Mouse (Mus musculus) liver, embryonic 12.5 days (tissue): ENCODE measurements around the gene Irf2bp1. TPM values are rescaled to one million over a fixed set of nuclear protein-coding genes. Genes with fewer than 3 reads are reported as not detected.

ENCODE experiments used
- ATAC-seq: fragments of 200-750 bp; cut with Nextera tagmentation; 2 replicates; pipeline ENCODE4 v1.8.0; 2017; ENCODE audit warnings: moderate number of reproducible peaks, mild to moderate bottlenecking, moderate library complexity
- H3K27ac ChIP-seq: fragments of 300-500 bp; sonication (generic); 2 replicates; pipeline ENCODE4 v1.5.1; 2016; ENCODE audit warnings: mild to moderate bottlenecking
- H3K27me3 ChIP-seq: fragments of 300-500 bp; sonication (generic); replicated peaks from 2 replicates; pipeline ENCODE4 v1.6.1; 2016; ENCODE audit warnings: mild to moderate bottlenecking, moderate library complexity
- H3K36me3 ChIP-seq: fragments of 300-500 bp; sonication (generic); 2 replicates; pipeline ENCODE4 v1.6.1; 2016; ENCODE audit warnings: mild to moderate bottlenecking, moderate library complexity
- H3K4me1 ChIP-seq: fragments of 300-500 bp; sonication (generic); 2 replicates; pipeline ENCODE4 v1.6.1; 2016
- H3K4me2 ChIP-seq: fragments of 300-500 bp; sonication (generic); 2 replicates; pipeline ENCODE4 v1.6.1; 2016; ENCODE audit warnings: mild to moderate bottlenecking, moderate library complexity
- H3K4me3 ChIP-seq: fragments of 300-500 bp; sonication (generic); 2 replicates; pipeline ENCODE4 v1.5.1; 2016; ENCODE audit warnings: mild to moderate bottlenecking, moderate library complexity
- H3K9ac ChIP-seq: fragments of 300-500 bp; sonication (generic); 2 replicates; pipeline ENCODE4 v1.6.1; 2016; ENCODE audit warnings: mild to moderate bottlenecking, moderate library complexity
- H3K9me3 ChIP-seq: fragments of 300-500 bp; sonication (generic); replicated peaks from 2 replicates; pipeline ENCODE4 v1.6.1; 2016; ENCODE audit warnings: mild to moderate bottlenecking, moderate library complexity
- WGBS: fragments of 180-500 bp; shearing (Covaris S2); methylation state at CpG from one replicate; pipeline ENCODE4 v1.1.7; 2016; ENCODE audit not compliant: insufficient replicate concordance; 5-methylcytosine and 5-hydroxymethylcytosine counted together
- polyA plus RNA-seq: library from polyadenylated mRNA; unstranded; fragments of >200 nt; fragmentation: Nextera tagmentation; extraction: Ambion mirVana; gene quantifications from 2 replicates; pipeline ENCODE4 v1.2.1, GENCODE M21; 2016

Gene Irf2bp1
- polyA plus RNA-seq, 1 experiment from 2014 or later: 20.1 TPM

- Histone ChIP-seq H3K4me2 (no peak overlapping the region), H3K4me3 (no peak overlapping the region), H3K4me1 (no peaks in the 10 kb centered on the region), H3K27ac (no peak overlapping the region), H3K36me3 (peaks cover 100% of the 10 kb centered on the region), H3K27me3 (no peaks in the 10 kb centered on the region), H3K9me3 (no peaks in the 10 kb centered on the region), H3K9ac (no peak overlapping the region)
- WGBS: 92% methylated on average over 11 of the region's 11 CpGs
- no peak for ATAC-seq
Observed at GRCm38 (mm10) chr7:19046286-19047069, 42.6 kb downstream of the Irf2bp1 start.

- Histone ChIP-seq H3K27me3 (no peaks in the 10 kb centered on the region), H3K4me2 (no peak overlapping the region), H3K9me3 (no peaks in the 10 kb centered on the region), H3K9ac (no peak overlapping the region), H3K36me3 (peaks cover 100% of the 10 kb centered on the region), H3K27ac (no peak overlapping the region), H3K4me3 (no peak overlapping the region), H3K4me1 (no peaks in the 10 kb centered on the region)
- 82% methylated on average over 14 of the region's 14 CpGs for WGBS
- no peak for ATAC-seq
Observed at GRCm38 (mm10) chr7:19048006-19048527, 44.2 kb downstream of the Irf2bp1 start.

- Histone ChIP-seq H3K9me3 (no peaks in the 10 kb centered on the region), H3K4me3 (no peak overlapping the region), H3K9ac (no peak overlapping the region), H3K27ac (no peak overlapping the region), H3K36me3 (peaks cover 100% of the 10 kb centered on the region), H3K4me1 (no peaks in the 10 kb centered on the region), H3K4me2 (no peak overlapping the region), H3K27me3 (no peaks in the 10 kb centered on the region)
- ATAC-seq: no peak
- WGBS: 82% methylated on average over 5 of the region's 5 CpGs
Observed at GRCm38 (mm10) chr7:19049252-19049651, 45.4 kb downstream of the Irf2bp1 start.

GRCm38 (mm10) chr7:19050172-19050571, 46.3 kb downstream of the Irf2bp1 start:
- H3K4me3 ChIP-seq: no peak overlapping the region
- no peak for ATAC-seq
- H3K9me3 ChIP-seq: no peaks in the 10 kb centered on the region
- H3K4me2 ChIP-seq: no peak overlapping the region
- peaks cover 100% of the 10 kb centered on the region for H3K36me3 ChIP-seq
- no peaks in the 10 kb centered on the region for H3K4me1 ChIP-seq
- 82% methylated on average over 8 of the region's 8 CpGs for WGBS
- H3K9ac ChIP-seq: peak overlapping the region; percentile 31; the same call in 1 of the 2 replicates
- no peaks in the 10 kb centered on the region; the same call in 1 of the 2 replicates for H3K27me3 ChIP-seq
- H3K27ac ChIP-seq: no peak overlapping the region

- no peak for ATAC-seq
Observed at GRCm38 (mm10) chr7:19051161-19051560, 47.3 kb downstream of the Irf2bp1 start.

GRCm38 (mm10) chr7:19052345-19053135, 48.7 kb downstream of the Irf2bp1 start:
- Histone ChIP-seq H3K27ac (no peak overlapping the region), H3K27me3 (no peaks in the 10 kb centered on the region; the same call in 1 of the 2 replicates), H3K4me1 (no peaks in the 10 kb centered on the region), H3K9ac (no peak overlapping the region), H3K4me3 (no peak overlapping the region), H3K4me2 (no peak overlapping the region), H3K36me3 (peaks cover 79% of the 10 kb centered on the region), H3K9me3 (no peaks in the 10 kb centered on the region)
- no peak for ATAC-seq
- WGBS: 84% methylated on average over 15 of the region's 15 CpGs

More at GRCm38 (mm10) chr7:19051161-19051560, 47.3 kb downstream of the Irf2bp1 start:
- H3K36me3 ChIP-seq: peaks cover 93% of the 10 kb centered on the region
- no peaks in the 10 kb centered on the region for H3K9me3 ChIP-seq
- H3K4me3 ChIP-seq: no peak overlapping the region
- no peaks in the 10 kb centered on the region for H3K4me1 ChIP-seq
- WGBS: 63% methylated on average over 4 of the region's 4 CpGs
- no peaks in the 10 kb centered on the region; the same call in 1 of the 2 replicates for H3K27me3 ChIP-seq
- H3K4me2 ChIP-seq: no peak overlapping the region
- H3K9ac ChIP-seq: no peak overlapping the region
- no peak overlapping the region for H3K27ac ChIP-seq

GRCm38 (mm10) chr7:19053136-19053532, 49.3 kb downstream of the Irf2bp1 start:
- WGBS: 85% methylated on average over 7 of the region's 7 CpGs

GRCm38 (mm10) chr7:19054047-19054776, 50.4 kb downstream of the Irf2bp1 start, which contains the start of gene Rsph6a:
Gene Rsph6a, plus strand, starts transcription at chr7:19054690.
- Histone ChIP-seq H3K36me3 (peaks cover 62% of the 10 kb centered on the region), H3K27me3 (no peaks in the 10 kb centered on the region; the same call in 1 of the 2 replicates)

More at GRCm38 (mm10) chr7:19053136-19053532, 49.3 kb downstream of the Irf2bp1 start:
- H3K27ac ChIP-seq: no peak overlapping the region
- H3K9ac ChIP-seq: no peak overlapping the region
- no peak overlapping the region for H3K4me2 ChIP-seq
- no peak for ATAC-seq
- no peaks in the 10 kb centered on the region for H3K4me1 ChIP-seq
- H3K9me3 ChIP-seq: no peaks in the 10 kb centered on the region
- H3K27me3 ChIP-seq: no peaks in the 10 kb centered on the region; the same call in 1 of the 2 replicates
- H3K36me3 ChIP-seq: peaks cover 73% of the 10 kb centered on the region
- H3K4me3 ChIP-seq: no peak overlapping the region

GRCm38 (mm10) chr7:19054777-19055076, 50.9 kb downstream of the Irf2bp1 start:
- 79% methylated on average over 9 of the region's 9 CpGs for WGBS
- no peak for ATAC-seq
- Histone ChIP-seq H3K9me3 (no peaks in the 10 kb centered on the region), H3K36me3 (peaks cover 57% of the 10 kb centered on the region), H3K27ac (no peak overlapping the region), H3K9ac (no peak overlapping the region), H3K4me1 (no peaks in the 10 kb centered on the region), H3K4me3 (no peak overlapping the region), H3K4me2 (no peak overlapping the region), H3K27me3 (no peaks in the 10 kb centered on the region; the same call in 1 of the 2 replicates)

More at GRCm38 (mm10) chr7:19054047-19054776, 50.4 kb downstream of the Irf2bp1 start, which contains the start of gene Rsph6a:
- Histone ChIP-seq H3K9ac (no peak within 1 kb of the TSS), H3K4me1 (no peaks in the 10 kb centered on the region), H3K4me3 (no peak within 1 kb of the TSS), H3K4me2 (no peak within 1 kb of the TSS), H3K9me3 (no peaks in the 10 kb centered on the region), H3K27ac (no peak within 1 kb of the TSS)
- 60% methylated on average over 33 of the region's 33 CpGs for WGBS
- ATAC-seq: peak; percentile 28; the same call in 1 of the 2 replicates

- ATAC-seq: no peak
- WGBS: 83% methylated on average over 8 of the region's 8 CpGs
- Histone ChIP-seq H3K27me3 (no peaks in the 10 kb centered on the region; the same call in 1 of the 2 replicates), H3K4me3 (no peak overlapping the region), H3K36me3 (peaks cover 53% of the 10 kb centered on the region), H3K9me3 (no peaks in the 10 kb centered on the region), H3K27ac (no peak overlapping the region), H3K4me1 (no peaks in the 10 kb centered on the region), H3K9ac (no peak overlapping the region), H3K4me2 (no peak overlapping the region)
Observed at GRCm38 (mm10) chr7:19055108-19055507, 51.3 kb downstream of the Irf2bp1 start.
